Mouse (Mus musculus): ENCODE results near the gene Cbr4. TPM values are rescaled to one million over a fixed set of nuclear protein-coding genes. Genes with fewer than 3 reads are reported as not detected.
A peak's percentile ranks its signal among the peaks of the same experiment; 100 is the strongest.

The Cbr4 gene
- total RNA-seq, 2 experiments from 2014 or later: 18.9 to 19.0 TPM

DNA sequence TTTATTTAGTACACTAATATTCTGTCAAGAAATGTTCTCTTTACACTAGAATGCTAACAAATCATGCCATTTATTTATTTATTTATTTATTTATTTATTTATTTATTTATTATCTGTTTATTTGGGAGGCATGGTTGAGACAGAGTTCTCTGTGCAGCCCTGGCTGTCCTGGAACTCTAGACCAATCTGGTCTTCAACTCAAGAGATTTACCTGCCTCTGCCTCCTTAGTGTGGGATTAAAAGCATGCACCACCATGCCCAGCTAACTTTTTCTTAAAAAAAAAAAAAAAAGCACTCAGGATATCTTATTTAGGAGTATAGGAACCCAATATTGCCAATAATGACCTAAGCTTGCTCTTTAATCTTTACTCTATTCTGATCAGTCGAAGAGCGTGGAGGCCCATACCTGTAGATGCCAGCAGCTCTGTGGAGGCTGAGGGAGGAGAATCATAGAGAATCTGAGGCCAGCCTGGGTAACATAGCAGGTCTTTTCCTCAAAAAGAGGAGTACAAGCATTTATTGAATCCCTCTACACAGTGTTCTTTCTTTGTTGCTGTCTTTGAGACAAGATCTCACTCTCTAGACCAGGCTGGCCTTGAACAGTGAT is 508 bp upstream of the Cbr4 start:
- no peak for DNase-seq (ENCODE audit: low spot score in 2 of 2)

DNA sequence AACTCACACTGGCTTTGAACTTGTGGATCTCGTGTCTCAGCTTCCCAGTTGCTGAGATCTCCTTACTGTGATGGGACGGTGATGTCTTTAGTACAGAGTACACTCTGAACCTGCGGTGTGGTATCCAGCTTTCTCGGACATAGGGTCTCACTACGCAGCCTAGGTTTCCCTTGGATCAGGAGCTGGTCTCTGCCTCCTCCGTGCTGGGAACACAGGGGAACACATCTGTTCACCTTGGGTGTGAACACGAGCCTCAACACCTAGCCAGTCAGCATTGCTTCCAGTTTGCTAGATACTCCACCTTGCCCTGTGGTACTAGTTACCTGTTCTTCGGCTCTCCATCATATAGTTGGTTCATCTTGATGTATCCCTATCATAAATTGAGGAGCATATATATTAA is 1.1 kb downstream of the Cbr4 start:
- no peak for DNase-seq (ENCODE audit: low spot score in 2 of 2)

DNA sequence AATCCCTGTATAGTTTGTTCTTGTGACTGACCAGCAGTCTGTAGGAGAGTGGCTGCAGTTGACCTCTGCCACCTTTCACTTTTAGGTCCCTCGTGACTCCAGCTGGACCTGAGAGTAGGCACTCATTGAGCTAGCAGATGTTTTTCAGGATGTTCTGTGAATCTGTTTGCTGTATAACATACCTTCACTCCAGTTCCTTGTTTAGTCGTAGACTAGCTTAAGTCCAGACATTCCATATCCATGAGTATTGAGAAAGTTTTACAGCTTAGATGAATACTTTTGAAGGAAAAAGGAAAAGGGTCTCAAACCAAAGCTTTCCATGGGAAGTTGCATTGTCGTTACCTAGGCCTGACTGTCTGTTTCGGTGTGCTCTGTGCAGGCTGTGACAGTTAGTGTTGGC is 9.6 kb downstream of the Cbr4 start:
- no peak for DNase-seq (ENCODE audit: low spot score in 2 of 2)

- DNase-seq (ENCODE audit: low spot score in 2 of 2): peak in 1 of 2 experiments; percentile 25
These were observed 11.5 kb downstream of the Cbr4 start for GRCm38 (mm10) chr8:61499035-61499434.

DNA sequence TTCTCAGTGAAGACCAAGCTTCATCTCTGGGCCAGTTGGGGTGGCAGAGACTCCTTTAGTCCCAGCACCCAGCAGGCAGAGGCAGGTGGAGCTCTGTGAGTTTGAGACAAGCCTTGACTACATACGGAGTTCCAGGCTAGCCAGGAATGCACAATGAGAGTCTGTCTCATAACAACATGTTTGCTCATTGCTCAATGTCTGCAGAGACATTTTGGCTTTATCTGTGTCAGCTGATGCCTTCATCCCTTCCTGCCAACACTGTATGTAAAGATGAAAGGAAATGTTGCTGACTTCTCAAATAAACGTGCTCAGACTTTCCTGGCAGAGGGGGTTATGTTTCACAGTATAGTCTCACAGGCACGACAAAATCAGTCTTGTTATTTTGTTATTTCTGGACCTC is 13.4 kb downstream of the Cbr4 start:
- no peak for DNase-seq (ENCODE audit: low spot score in 2 of 2)

DNA sequence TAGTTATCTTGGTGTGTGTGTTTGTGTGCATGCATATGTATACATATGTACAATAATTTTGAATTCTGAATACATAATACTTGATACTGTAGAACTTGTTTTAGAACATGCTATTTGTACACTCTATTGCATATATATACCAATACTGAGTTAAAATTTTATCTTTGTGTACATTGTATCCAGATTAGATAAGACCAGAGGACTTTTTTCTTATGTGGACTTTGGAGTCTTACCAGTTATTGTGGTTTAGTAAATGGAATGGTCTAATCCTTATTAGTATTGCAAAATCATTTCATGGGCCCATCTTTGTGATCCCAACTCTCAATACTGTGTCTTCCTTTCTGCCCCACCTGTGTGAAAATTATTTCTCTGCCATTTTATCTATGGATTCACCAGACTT is 14.7 kb downstream of the Cbr4 start:
- DNase-seq (ENCODE audit: low spot score in 2 of 2): no peak

- no peak for DNase-seq (ENCODE audit: low spot score in 2 of 2)
These were observed 27.8 kb downstream of the Cbr4 start for GRCm38 (mm10) chr8:61515110-61515930.

DNA sequence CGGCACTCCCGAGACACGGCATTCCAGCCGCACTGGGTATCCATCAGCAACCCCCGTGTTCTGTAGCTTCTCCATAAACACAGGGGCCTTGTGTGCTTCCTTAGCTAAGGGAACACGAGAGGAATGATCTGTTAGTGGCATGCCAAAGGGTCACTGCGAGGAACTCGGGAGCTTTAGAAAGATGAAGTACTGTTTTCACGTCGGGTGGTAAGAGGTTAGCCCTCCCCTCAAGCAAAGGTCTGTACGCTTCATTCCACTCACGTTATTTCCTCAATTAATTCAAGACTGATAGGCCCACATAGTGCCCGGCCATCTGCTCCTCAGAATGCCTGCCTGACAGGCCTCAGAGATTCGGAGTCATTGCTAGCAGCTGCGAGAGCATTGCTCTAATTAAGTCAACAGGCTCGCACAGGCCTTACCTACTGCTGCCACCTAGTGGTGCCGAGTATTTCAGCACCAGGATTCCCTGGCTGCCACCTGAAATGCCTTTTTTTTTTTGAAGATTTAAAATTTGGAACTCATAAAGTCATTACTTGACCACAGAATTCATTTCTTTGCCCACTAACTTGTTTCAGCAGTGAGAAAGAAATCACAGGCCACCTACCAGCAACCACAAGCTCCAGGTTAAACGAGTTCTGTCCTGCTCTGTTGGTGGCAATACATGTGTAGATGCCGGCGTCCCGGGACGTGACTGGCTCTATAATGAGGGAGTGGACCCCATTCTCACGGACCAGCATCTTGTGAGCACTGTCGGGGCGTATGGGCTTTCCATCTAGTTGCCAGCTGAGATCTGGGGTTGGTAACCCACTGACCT is 28.6 kb downstream of the Cbr4 start:
- peak; percentile 87 to 89 for DNase-seq (ENCODE audit: low spot score in 2 of 2)

GRCm38 (mm10) chr8:61516745-61517501 is 29.4 kb downstream of the Cbr4 start:
- no peak for DNase-seq (ENCODE audit: low spot score in 2 of 2)

- no peak for DNase-seq (ENCODE audit: low spot score in 2 of 2)
These were observed 30.1 kb downstream of the Cbr4 start for GRCm38 (mm10) chr8:61517502-61518185.

DNA sequence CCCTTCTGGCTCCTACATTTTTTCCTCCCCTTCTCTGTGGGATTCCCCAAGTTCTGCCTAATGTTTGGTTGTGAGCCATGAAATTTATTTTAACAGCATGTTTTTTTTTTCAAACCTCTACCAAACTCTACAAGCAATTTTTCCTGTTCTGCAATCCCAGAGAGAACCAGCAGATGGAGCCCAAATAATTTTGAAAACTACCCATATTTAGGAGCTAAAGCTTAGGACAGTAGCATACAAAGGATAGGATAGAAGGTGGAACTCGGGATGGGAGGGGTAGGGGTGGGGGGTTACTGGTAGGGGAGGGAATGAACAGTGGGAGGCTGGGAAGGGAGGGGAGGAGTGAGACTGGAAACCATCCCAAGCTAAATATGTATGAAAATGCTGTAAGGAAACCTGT is 34.6 kb downstream of the Cbr4 start:
- peak; percentile 36 to 50 for DNase-seq (ENCODE audit: low spot score in 2 of 2)

GRCm38 (mm10) chr8:61527037-61527436 is 39.5 kb downstream of the Cbr4 start:
- no peak for DNase-seq (ENCODE audit: low spot score in 2 of 2)

DNA sequence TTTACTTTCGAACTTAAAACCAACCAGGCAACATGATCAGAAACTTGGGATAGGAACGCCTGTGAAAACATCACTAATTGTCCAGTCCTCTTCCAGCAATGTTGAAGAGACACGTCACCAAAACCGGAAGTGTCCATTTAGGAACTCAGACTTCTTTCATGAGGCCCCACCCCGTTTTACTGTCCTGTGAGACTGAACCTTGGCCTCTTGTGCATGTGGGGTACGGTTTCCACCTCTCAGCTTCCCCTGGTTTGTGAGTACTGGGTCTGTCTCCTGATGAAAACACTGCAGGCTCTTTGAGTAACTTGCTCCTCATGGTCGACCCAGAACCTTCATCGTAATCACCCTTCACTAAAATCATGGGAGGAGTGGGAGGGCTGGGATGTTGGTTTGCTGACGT is 40.7 kb downstream of the Cbr4 start:
- DNase-seq (ENCODE audit: low spot score in 2 of 2): no peak

DNA sequence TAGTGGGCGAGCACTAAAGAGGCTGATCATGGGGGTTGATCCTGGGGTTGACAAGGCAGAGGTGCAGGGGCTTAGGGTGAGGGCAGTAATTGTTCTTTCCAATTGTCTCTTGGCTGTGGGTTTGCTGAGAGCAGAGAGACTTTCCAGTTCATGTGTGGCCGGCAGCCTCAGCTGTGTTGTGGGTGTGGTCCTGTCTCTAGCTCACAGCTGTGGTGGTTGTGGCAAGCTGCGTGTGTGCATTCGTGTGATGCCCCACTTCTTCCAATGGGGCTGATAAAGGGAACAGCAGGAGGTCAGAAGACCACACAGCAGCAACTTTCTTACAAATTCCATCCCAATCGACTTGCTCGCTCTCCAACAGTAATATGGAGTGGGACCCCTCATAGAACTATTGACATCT is 41.1 kb downstream of the Cbr4 start:
- DNase-seq (ENCODE audit: low spot score in 2 of 2): no peak

GRCm38 (mm10) chr8:61531944-61532795 is 44.6 kb downstream of the Cbr4 start:
- DNase-seq (ENCODE audit: low spot score in 2 of 2): no peak

- DNase-seq (ENCODE audit: low spot score in 2 of 2): no peak
These were observed 45.3 kb downstream of the Cbr4 start for GRCm38 (mm10) chr8:61532831-61533230.

- DNase-seq (ENCODE audit: low spot score in 2 of 2): no peak
These were observed 45.9 kb downstream of the Cbr4 start for GRCm38 (mm10) chr8:61533356-61533926.

DNA sequence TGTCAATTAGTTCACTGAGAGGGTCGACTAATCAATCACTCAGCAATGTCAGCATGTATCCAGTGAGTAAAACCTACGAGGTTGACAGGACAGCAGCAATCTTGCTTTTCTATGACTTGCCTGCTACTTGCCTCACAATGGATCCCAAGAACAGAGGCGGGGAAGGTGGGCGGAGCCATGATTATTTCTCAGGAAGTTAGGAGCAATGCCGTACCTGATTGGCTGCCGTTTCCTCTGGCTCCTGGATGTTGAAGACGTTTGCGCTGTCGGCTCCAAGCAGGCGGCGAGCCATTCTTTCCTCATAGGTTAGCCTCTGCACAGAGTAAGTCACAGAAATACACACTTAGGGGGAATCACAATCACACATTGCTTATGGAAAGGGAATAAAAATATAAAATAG is 47.9 kb downstream of the Cbr4 start:
- no peak for DNase-seq (ENCODE audit: low spot score in 2 of 2)

- DNase-seq (ENCODE audit: low spot score in 2 of 2): no peak
These were observed 49.9 kb downstream of the Cbr4 start for GRCm38 (mm10) chr8:61537471-61537870.
